Mouse (Mus musculus): Measurements from ENCODE around the gene Slc44a3.

- no peak for TF ChIP-seq CTCF (IDR thresholded peaks at IDR 0.05; ENCODE audit: borderline replicate concordance, extremely low read depth, insufficient read depth, insufficient read length)
- no peak for TF ChIP-seq POLR2A (IDR thresholded peaks at IDR 0.05; ENCODE audit: borderline replicate concordance, extremely low read depth, insufficient read depth, insufficient read length, poor library complexity, severe bottlenecking)
Measured at GRCm38 (mm10) chr3:121547851-121548624, 15.8 kb upstream of the Slc44a3 start.
